Mouse (Mus musculus): Measurements from ENCODE around the gene Gpr180. TPM values are rescaled to one million over a fixed set of nuclear protein-coding genes. Genes with fewer than 3 reads are reported as not detected.
"Not testable (repeated sequence)": the region's sequence is repeated elsewhere in the genome, so short reads cannot be mapped to it uniquely, and the experiment has no call there.

Gene Gpr180
- total RNA-seq, 2 experiments from 2014 or later: 29.2 to 32.8 TPM

- not testable (repeated sequence) for DNase-seq
These were observed 19.1 kb downstream of the Gpr180 start for GRCm38 (mm10) chr14:118156056-118156455.

- no peak for DNase-seq
These were observed 19.8 kb downstream of the Gpr180 start for GRCm38 (mm10) chr14:118156740-118157139.

GRCm38 (mm10) chr14:118157146-118157545, 20.2 kb downstream of the Gpr180 start:
- peak; percentile 71 for DNase-seq

DNA sequence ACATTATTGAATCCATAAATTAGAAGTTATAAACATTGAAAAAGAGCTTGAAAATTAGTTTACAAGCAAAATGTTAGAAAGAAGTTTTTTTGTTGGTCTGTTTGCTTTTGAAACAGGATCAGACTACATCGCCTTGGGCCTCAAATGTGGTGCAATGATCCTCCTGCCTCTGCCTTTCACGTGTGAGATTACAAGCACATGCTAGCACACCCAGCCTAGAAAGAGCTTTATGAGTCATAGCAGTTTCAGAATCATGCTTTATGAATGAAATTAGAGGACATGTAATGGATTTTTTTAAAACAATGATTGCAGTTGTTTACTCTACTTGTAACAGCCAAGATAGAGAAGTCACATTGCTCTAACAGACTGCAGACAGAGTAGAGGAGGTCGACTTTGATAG, 24.8 kb downstream of the Gpr180 start:
- DNase-seq: no peak

GRCm38 (mm10) chr14:118162640-118163039, 25.7 kb downstream of the Gpr180 start:
- peak; percentile 36 for DNase-seq

DNA sequence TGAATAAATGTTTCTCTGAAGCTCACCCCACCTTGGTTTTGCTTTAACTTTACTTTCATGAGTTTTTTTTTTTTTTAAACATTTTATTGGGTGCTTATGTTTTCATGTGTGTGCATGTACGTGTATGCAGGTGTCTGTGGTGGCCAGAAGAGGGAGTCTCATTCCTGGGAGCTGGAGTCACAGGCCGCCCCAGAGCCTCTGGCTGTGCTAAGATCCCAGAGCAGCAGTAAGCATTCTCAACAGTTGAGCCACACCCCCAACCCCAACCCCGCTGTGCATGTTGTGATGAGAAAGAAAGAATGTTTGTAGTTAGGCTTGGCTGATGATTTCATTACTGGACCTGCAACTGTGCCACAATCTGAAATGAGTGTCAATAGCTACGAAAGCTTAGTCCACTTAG, 31.8 kb downstream of the Gpr180 start:
- DNase-seq: no peak

- no peak for DNase-seq
These were observed 36.7 kb downstream of the Gpr180 start for GRCm38 (mm10) chr14:118173590-118174203.

DNA sequence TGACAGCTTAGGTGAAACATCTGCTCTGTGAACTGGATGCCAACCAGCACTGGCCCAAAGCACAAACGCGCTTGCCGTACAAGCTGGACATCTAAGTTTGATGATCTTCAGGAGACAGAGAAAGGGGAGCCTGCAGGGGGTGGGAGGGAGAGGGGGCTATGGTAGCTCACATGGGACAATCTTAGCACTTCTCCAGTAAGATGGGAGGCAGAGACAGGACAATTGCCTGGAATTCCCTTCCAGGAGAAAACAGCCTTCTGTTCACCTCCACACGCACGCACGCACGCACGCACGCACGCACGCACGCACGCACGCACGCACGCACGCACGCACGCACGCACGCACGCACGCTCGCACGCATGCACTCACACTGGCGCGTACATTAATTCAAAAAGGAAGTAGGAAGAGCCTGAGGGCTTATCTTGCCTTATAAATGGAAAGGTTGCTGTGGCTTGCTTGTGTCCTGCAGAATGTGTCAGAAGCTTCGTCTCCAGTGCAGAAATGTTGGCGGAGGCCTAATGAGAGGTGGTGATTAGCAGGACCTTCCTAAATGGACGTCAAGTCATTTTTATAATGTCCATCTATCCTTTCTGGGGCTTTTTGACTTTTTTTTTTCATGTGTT, 38.2 kb downstream of the Gpr180 start:
- no peak for DNase-seq

- DNase-seq: no peak
These were observed 38.7 kb downstream of the Gpr180 start for GRCm38 (mm10) chr14:118175694-118176085.

GRCm38 (mm10) chr14:118179251-118179650, 42.3 kb downstream of the Gpr180 start:
- DNase-seq: no peak

DNA sequence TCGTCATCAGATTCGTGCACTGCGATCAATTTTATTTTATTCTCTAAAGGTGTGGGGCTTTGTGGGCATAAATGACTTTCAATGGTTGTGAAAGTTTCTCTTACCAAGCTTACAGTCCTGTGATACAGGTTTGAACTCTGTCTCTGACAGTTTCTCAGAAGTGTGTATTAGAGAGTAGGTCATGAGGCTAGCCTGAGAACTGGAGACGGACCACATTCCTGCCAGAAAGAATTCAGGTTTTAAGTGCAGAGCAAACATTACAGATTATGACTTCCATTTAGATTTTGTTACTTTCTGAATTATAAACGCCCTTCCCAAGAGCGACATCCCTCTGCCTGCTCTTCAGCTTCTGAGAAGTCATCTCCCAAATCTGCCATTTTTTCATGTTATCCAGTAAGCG, 42.7 kb downstream of the Gpr180 start:
- no peak for DNase-seq

DNA sequence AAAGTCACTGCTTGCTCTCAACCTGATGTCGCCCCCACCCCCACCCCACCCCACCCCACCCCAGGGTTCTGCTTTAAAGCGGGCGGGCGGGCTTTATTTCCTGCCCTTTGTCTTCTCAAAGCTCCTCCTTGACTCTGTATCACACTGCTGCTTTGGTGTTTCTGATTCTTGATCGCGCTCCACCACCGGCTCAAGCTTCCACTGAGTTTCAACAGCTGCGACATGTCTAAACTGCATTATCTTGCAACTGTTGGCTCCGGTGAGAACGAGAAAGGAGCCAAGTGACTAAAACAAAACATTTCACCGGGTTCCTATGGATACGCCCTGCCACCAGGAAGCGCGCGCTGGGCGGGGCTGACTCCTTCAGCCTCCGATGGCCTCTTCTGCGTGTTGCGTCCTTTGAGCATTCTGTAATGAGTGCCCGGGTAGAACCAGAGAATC, 43.2 kb downstream of the Gpr180 start:
- DNase-seq: peak; percentile 73

DNA sequence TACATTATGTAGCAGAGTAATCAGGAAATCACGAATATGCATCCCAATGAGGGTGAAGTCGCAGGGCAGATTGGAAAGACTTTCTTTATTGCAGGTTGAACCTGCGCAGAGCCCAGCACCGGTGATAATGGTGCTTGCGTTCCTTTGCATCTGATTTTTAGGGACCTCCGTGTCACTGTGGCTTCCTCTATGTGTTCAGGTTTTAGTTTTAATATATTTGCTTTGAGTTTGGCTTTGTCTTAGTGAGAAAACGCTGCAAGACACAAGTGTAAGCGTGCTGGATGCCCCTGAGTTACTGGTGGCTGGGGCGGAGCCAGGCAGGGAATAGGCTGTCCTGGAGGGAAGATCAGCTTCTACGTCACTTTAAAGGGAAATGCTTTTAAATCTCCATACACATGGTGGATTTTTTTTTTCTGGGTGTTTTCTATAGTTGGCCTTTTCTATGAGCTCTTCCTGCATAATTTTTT, 43.8 kb downstream of the Gpr180 start:
- peak; percentile 59 for DNase-seq

- DNase-seq: no peak
These were observed 54.5 kb downstream of the Gpr180 start for GRCm38 (mm10) chr14:118191442-118191841.

DNA sequence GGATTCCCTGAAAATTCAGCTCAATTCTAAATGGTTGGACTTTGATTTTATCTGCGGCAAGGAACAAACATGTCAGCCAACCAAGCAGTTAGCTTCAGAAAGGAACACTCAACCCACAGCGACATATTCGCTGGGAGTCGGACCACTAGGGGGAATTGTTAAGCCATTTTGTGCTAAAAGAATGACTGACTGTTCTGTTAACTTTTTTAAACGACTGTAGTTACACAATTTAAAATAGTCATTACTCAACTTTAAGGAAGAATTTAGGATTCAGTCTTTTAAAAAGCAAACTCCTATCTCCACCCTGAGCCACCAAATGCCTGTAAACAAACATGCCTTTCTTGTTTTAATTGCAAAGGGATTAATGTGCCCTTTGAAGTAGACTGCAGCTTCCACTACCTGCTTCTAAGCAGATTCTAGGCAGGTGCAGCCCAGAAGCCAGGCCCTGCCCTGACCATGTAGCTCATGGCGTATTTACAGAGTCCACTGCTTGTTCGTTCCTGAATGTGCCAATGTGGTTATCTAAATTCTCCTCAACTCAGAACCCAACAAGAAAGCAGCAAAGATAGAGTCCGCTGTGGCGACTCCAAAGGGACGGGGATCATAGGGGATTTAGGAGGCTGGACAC, 56.2 kb downstream of the Gpr180 start:
- no peak for DNase-seq

- DNase-seq: no peak
These were observed 56.7 kb downstream of the Gpr180 start for GRCm38 (mm10) chr14:118193663-118194062.

GRCm38 (mm10) chr14:118194219-118194914, 57.4 kb downstream of the Gpr180 start:
- no peak for DNase-seq

DNA sequence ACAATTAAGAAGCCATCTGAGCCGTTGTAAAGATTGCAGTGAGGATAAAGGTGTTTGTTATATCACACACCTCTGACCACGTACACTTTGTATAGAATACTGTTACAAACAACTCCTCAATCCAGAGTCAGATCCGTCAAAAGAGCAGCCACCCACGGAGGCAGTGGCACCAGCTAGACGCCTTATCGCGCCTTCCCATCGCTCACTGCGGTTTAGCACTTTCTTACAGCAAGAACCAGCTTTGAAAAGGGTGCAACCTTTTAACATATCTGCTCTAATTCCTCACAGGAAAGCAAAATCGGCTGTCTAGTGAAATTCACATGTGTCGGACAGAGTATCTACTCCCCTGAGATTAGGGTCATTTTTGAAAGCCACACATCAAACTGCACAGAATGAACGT, 60.1 kb downstream of the Gpr180 start:
- no peak for DNase-seq

- DNase-seq: no peak
These were observed 63.8 kb downstream of the Gpr180 start for GRCm38 (mm10) chr14:118200731-118201130.

- DNase-seq: no peak
These were observed 65.0 kb downstream of the Gpr180 start for GRCm38 (mm10) chr14:118202006-118202405.

DNA sequence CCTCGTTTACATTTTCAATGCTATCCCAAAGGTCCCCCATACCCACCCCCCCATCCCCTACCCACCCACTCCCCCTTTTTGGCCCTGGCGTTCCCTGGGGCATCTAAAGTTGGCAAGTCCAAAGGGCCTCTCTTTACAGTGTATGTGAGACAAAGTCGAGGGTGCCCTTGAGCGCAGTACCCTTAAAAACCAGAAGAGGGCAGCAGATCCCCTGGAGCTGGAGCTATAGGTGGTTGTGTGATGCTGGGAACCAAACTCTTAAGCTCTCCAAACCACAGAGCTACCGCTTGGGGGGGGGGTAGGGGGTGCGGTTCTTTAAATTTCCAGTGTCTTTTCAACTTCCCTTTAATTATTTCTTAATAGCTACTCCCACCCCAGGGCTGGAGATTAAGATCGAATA, 66.1 kb downstream of the Gpr180 start:
- peak; percentile 15 for DNase-seq

DNA sequence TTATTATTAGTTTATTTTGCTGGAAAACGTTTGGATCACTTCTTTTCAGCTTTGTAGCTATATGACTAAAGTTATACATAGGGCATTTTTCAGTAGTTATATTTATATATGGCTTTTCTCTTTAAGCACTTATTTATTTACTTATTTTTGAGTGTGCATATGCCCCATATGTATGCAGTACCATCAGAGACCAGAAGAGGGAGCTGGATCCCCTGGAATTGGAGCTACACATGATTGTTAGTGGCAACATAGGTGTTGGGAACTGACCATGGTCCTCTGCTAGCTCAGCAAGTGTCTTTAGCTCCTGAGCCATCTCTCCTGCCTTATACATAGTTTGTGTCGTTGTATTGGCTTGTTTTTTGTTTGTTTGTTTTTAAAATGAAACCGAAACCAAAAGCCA, 70.4 kb downstream of the Gpr180 start:
- no peak for DNase-seq

DNA sequence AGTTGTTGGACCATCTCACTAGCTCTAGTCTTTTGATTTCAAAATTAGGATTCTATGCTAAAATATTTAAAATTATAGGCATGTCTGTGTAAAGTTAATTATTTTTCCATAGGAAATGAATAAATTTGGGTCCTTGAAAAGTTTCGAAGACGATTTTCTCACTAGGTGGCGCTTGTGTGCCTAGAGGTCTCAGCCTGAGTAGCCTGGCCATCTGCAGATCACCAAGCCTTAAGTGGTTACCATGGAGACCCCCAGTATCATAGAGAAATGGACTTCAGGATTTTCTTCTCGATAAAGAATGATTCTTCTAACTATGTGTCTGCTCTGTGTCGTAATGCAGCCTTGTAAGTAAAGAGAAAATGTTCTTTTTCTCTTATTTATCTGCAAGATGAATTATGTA, 72.7 kb downstream of the Gpr180 start:
- peak; percentile 49 for DNase-seq

Data from heart, postnatal 4 days (tissue).